Mouse (Mus musculus): ENCODE results near the gene Qars.

DNA sequence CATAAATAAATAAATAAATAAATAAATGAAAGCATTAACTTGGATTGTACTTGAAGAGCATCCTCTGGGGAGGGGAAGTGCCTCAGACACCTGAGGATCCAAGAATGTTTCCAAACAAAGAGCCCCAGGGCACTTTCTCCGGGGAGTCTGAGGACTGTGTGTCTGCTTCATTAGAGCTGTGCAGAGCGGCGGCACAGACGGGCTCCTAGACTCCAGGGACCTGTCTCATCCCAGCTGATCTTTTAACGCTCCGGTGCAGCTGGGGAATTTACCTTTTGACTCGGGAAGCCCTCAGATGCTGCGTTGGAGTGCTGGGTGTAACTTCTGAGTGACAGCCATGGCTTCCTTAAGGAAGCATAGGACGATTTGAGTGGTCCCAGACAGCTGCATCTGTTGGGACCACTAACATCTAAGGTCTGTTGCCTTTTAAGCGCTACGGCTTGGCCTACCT lies 46.3 kb upstream of the Qars start, which contains the start of gene Klhdc8b:
- TF ChIP-seq CTCF (IDR thresholded peaks at IDR 0.05; ENCODE audit: extremely low read depth, insufficient read depth, low read length) (no peak), POLR2A (IDR thresholded peaks at IDR 0.05; ENCODE audit: extremely low read depth, insufficient read depth, low read length) (no peak)
